Mouse (Mus musculus): ENCODE results near the gene Cd6.

The Cd6 gene

GRCm38 (mm10) chr19:10839010-10839892 lies 9.4 kb upstream of the Cd6 start, which contains the start of gene Slc15a3:
Gene Slc15a3, plus strand, starts transcription at chr19:10839727.
- no peak for DNase-seq (ENCODE audit: low read depth, low spot score)

GRCm38 (mm10) chr19:10835671-10836070 lies 5.8 kb upstream of the Cd6 start:
- DNase-seq (ENCODE audit: low read depth, low spot score): no peak

GRCm38 (mm10) chr19:10833611-10834010 lies 3.8 kb upstream of the Cd6 start:
- no peak for DNase-seq (ENCODE audit: low read depth, low spot score)

GRCm38 (mm10) chr19:10832030-10832429 lies 2.2 kb upstream of the Cd6 start:
- no peak for DNase-seq (ENCODE audit: low read depth, low spot score)

- peak; percentile 42 for DNase-seq (ENCODE audit: low read depth, low spot score)
Observed at GRCm38 (mm10) chr19:10831424-10831823, 1.6 kb upstream of the Cd6 start.

- DNase-seq (ENCODE audit: low read depth, low spot score): no peak
Observed at GRCm38 (mm10) chr19:10828321-10828720, 1.5 kb downstream of the Cd6 start.

- no peak for DNase-seq (ENCODE audit: low read depth, low spot score)
Observed at GRCm38 (mm10) chr19:10824061-10824460, 5.8 kb downstream of the Cd6 start.

- DNase-seq (ENCODE audit: low read depth, low spot score): no peak
Observed at GRCm38 (mm10) chr19:10822534-10822933, 7.3 kb downstream of the Cd6 start.

- DNase-seq (ENCODE audit: low read depth, low spot score): no peak
Observed at GRCm38 (mm10) chr19:10821319-10821718, 8.5 kb downstream of the Cd6 start.

GRCm38 (mm10) chr19:10818217-10818946 lies 11.5 kb downstream of the Cd6 start:
- DNase-seq (ENCODE audit: low read depth, low spot score): peak; percentile 8

GRCm38 (mm10) chr19:10816462-10816861 lies 13.4 kb downstream of the Cd6 start:
- DNase-seq (ENCODE audit: low read depth, low spot score): no peak

GRCm38 (mm10) chr19:10815871-10816270 lies 14.0 kb downstream of the Cd6 start:
- DNase-seq (ENCODE audit: low read depth, low spot score): no peak

GRCm38 (mm10) chr19:10813905-10814304 lies 16.0 kb downstream of the Cd6 start:
- no peak for DNase-seq (ENCODE audit: low read depth, low spot score)

GRCm38 (mm10) chr19:10813039-10813438 lies 16.8 kb downstream of the Cd6 start:
- DNase-seq (ENCODE audit: low read depth, low spot score): no peak

- DNase-seq (ENCODE audit: low read depth, low spot score): no peak
Observed at GRCm38 (mm10) chr19:10811471-10811870, 18.4 kb downstream of the Cd6 start.

- no peak for DNase-seq (ENCODE audit: low read depth, low spot score)
Observed at GRCm38 (mm10) chr19:10810176-10810492, 19.7 kb downstream of the Cd6 start.

GRCm38 (mm10) chr19:10809428-10810175 lies 20.3 kb downstream of the Cd6 start:
- DNase-seq (ENCODE audit: low read depth, low spot score): peak; percentile 35

- no peak for DNase-seq (ENCODE audit: low read depth, low spot score)
Observed at GRCm38 (mm10) chr19:10808524-10809233, 21.2 kb downstream of the Cd6 start.

GRCm38 (mm10) chr19:10805661-10806285 lies 24.1 kb downstream of the Cd6 start:
- no peak for DNase-seq (ENCODE audit: low read depth, low spot score)

- no peak for DNase-seq (ENCODE audit: low read depth, low spot score)
Observed at GRCm38 (mm10) chr19:10804850-10805660, 24.8 kb downstream of the Cd6 start.
